Mouse (Mus musculus): ENCODE measurements around the gene Psg20. TPM values are rescaled to one million over a fixed set of nuclear protein-coding genes. Genes with fewer than 3 reads are reported as not detected.
"Not testable (repeated sequence)": the region's sequence is repeated elsewhere in the genome, so short reads cannot be mapped to it uniquely, and the experiment has no call there.

Gene Psg20
- polyA plus RNA-seq, 1 experiment, result not detected

GRCm38 (mm10) chr7:18710846-18711245 is 24.9 kb upstream of the Psg20 start:
- H3K4me1 ChIP-seq (ENCODE audit: control insufficient read depth, insufficient read depth, low read length), result no peaks in the 10 kb centered on the region
- TF ChIP-seq CTCF (IDR thresholded peaks at IDR 0.05; ENCODE audit: control insufficient read depth, insufficient read depth, insufficient replicate concordance, low read depth, low read length) (no peak), POLR2A (IDR thresholded peaks at IDR 0.05; ENCODE audit: control insufficient read depth, low read depth, low read length) (no peak)
- H3K4me3 ChIP-seq (ENCODE audit: control insufficient read depth, low read depth, low read length), result no peak overlapping the region
- H3K27me3 ChIP-seq (ENCODE audit: control insufficient read depth, insufficient read depth, low read length), result no peaks in the 10 kb centered on the region
- H3K36me3 ChIP-seq (ENCODE audit: control insufficient read depth, insufficient read depth, low read length), result no peaks in the 10 kb centered on the region
- H3K27ac ChIP-seq (ENCODE audit: control insufficient read depth, insufficient read depth, low read depth, low read length), result no peak overlapping the region

- H3K4me3 ChIP-seq (ENCODE audit: control insufficient read depth, low read depth, low read length); H3K27ac ChIP-seq (ENCODE audit: control insufficient read depth, insufficient read depth, low read depth, low read length); H3K36me3 ChIP-seq (ENCODE audit: control insufficient read depth, insufficient read depth, low read length); H3K27me3 ChIP-seq (ENCODE audit: control insufficient read depth, insufficient read depth, low read length); H3K4me1 ChIP-seq (ENCODE audit: control insufficient read depth, insufficient read depth, low read length): not testable (repeated sequence)
Observed at GRCm38 (mm10) chr7:18710331-18710730, 24.3 kb upstream of the Psg20 start.

- Histone ChIP-seq H3K27ac (ENCODE audit: control insufficient read depth, insufficient read depth, low read depth, low read length) (no peak overlapping the region), H3K36me3 (ENCODE audit: control insufficient read depth, insufficient read depth, low read length) (no peaks in the 10 kb centered on the region), H3K4me1 (ENCODE audit: control insufficient read depth, insufficient read depth, low read length) (no peaks in the 10 kb centered on the region), H3K4me3 (ENCODE audit: control insufficient read depth, low read depth, low read length) (no peak overlapping the region), H3K27me3 (ENCODE audit: control insufficient read depth, insufficient read depth, low read length) (no peaks in the 10 kb centered on the region)
- no peak for TF ChIP-seq CTCF (IDR thresholded peaks at IDR 0.05; ENCODE audit: control insufficient read depth, insufficient read depth, insufficient replicate concordance, low read depth, low read length)
- TF ChIP-seq POLR2A (IDR thresholded peaks at IDR 0.05; ENCODE audit: control insufficient read depth, low read depth, low read length), result no peak
Observed at GRCm38 (mm10) chr7:18685586-18685985, 399 bp downstream of the Psg20 start.

GRCm38 (mm10) chr7:18679772-18680171 is 6.2 kb downstream of the Psg20 start:
- TF ChIP-seq POLR2A (IDR thresholded peaks at IDR 0.05; ENCODE audit: control insufficient read depth, low read depth, low read length) (no peak), CTCF (IDR thresholded peaks at IDR 0.05; ENCODE audit: control insufficient read depth, insufficient read depth, insufficient replicate concordance, low read depth, low read length) (no peak)
- no peaks in the 10 kb centered on the region for H3K36me3 ChIP-seq (ENCODE audit: control insufficient read depth, insufficient read depth, low read length)
- H3K27me3 ChIP-seq (ENCODE audit: control insufficient read depth, insufficient read depth, low read length), result no peaks in the 10 kb centered on the region
- H3K4me3 ChIP-seq (ENCODE audit: control insufficient read depth, low read depth, low read length), result no peak overlapping the region
- H3K4me1 ChIP-seq (ENCODE audit: control insufficient read depth, insufficient read depth, low read length), result no peaks in the 10 kb centered on the region
- H3K27ac ChIP-seq (ENCODE audit: control insufficient read depth, insufficient read depth, low read depth, low read length), result no peak overlapping the region

GRCm38 (mm10) chr7:18656625-18657024 is 29.4 kb downstream of the Psg20 start, which contains the start of gene Psg21:
Psg21 (minus strand) TSS chr7:18656725.
- H3K4me3 ChIP-seq (ENCODE audit: control insufficient read depth, low read depth, low read length); H3K27me3 ChIP-seq (ENCODE audit: control insufficient read depth, insufficient read depth, low read length); H3K4me1 ChIP-seq (ENCODE audit: control insufficient read depth, insufficient read depth, low read length); H3K36me3 ChIP-seq (ENCODE audit: control insufficient read depth, insufficient read depth, low read length); H3K27ac ChIP-seq (ENCODE audit: control insufficient read depth, insufficient read depth, low read depth, low read length): not testable (repeated sequence)

GRCm38 (mm10) chr7:18626921-18627320 is 59.1 kb downstream of the Psg20 start:
- not testable (repeated sequence) for H3K4me3 ChIP-seq (ENCODE audit: control insufficient read depth, low read depth, low read length); H3K27ac ChIP-seq (ENCODE audit: control insufficient read depth, insufficient read depth, low read depth, low read length); H3K4me1 ChIP-seq (ENCODE audit: control insufficient read depth, insufficient read depth, low read length); H3K27me3 ChIP-seq (ENCODE audit: control insufficient read depth, insufficient read depth, low read length); H3K36me3 ChIP-seq (ENCODE audit: control insufficient read depth, insufficient read depth, low read length)

Other genes starting within 250 kb of the Psg20 start
- gene Psg26, start 202.0 kb downstream of the Psg20 start, polyA plus RNA-seq (2012; rRNA removed), result not detected in 2 replicates
- not detected in 2 replicates for gene Psg25, start 153.9 kb downstream of the Psg20 start, polyA plus RNA-seq (2012; rRNA removed)
- gene Psg27, start 118.9 kb downstream of the Psg20 start, polyA plus RNA-seq (2012; rRNA removed), result not detected in 2 replicates
- gene Psg23, start 69.7 kb downstream of the Psg20 start, polyA plus RNA-seq (2012; rRNA removed), result not detected in 2 replicates
- gene Psg21, start 29.5 kb downstream of the Psg20 start, polyA plus RNA-seq (2012; rRNA removed), result not detected in 2 replicates
- gene Psg22, start 31.9 kb upstream of the Psg20 start, polyA plus RNA-seq (2012; rRNA removed), result 0.17 and 0.21 TPM in 2 replicates
- gene Psg19, start 112.3 kb upstream of the Psg20 start, polyA plus RNA-seq (2012; rRNA removed), result 8.5 and 11.8 TPM in 2 replicates
- 1.1 and 2.3 TPM in 2 replicates for gene Psg17, start 135.4 kb upstream of the Psg20 start, polyA plus RNA-seq (2012; rRNA removed)
- gene Mill2, start 153.8 kb upstream of the Psg20 start, polyA plus RNA-seq (2012; rRNA removed), result 0.63 and 0.94 TPM in 2 replicates
- gene Pglyrp1, start 185.1 kb upstream of the Psg20 start, polyA plus RNA-seq (2012; rRNA removed), result 0.14 TPM in 1 of 2 replicates, not detected in the other
- 23.8 and 26.8 TPM in 2 replicates for gene Ccdc61, start 224.2 kb upstream of the Psg20 start, polyA plus RNA-seq (2012; rRNA removed)
- gene Nova2, start 239.7 kb upstream of the Psg20 start, polyA plus RNA-seq (2012; rRNA removed), result 2.4 TPM in 2 replicates